Mouse (Mus musculus): ENCODE results near the gene Mapkapk2. TPM values are rescaled to one million over a fixed set of nuclear protein-coding genes. Genes with fewer than 3 reads are reported as not detected.

Mapkapk2 gene
- total and polyA plus RNA-seq, 3 experiments: 196 to 363 (median 283) TPM

GRCm38 (mm10) chr1:131103776-131104424 lies 6.3 kb upstream of the Mapkapk2 start:
- no peak overlapping the region for H3K27ac ChIP-seq
- DNase-seq: peak in 1 of 2 experiments; percentile 39
- H3K27me3 ChIP-seq (ENCODE audit: control insufficient read depth, insufficient read depth, low read length): no peaks in the 10 kb centered on the region
- no peak overlapping the region for H3K4me3 ChIP-seq
- no peaks in the 10 kb centered on the region for H3K79me2 ChIP-seq (replicated peaks; ENCODE audit: control insufficient read depth, insufficient read depth, low read length)
- H3K36me3 ChIP-seq (ENCODE audit: control insufficient read depth, insufficient read depth, low read length): no peaks in the 10 kb centered on the region
- no peak for TF ChIP-seq CTCF (IDR thresholded peaks at IDR 0.05)
- no peak for TF ChIP-seq EP300 (IDR thresholded peaks at IDR 0.05; ENCODE audit: insufficient read depth, low read depth, low read length)
- TF ChIP-seq POLR2A (IDR thresholded peaks at IDR 0.05; ENCODE audit: insufficient read depth, low read depth, low read length): no peak
- H3K4me1 ChIP-seq (ENCODE audit: control insufficient read depth, insufficient read depth, low read length): peaks cover 7% of the 10 kb centered on the region
- WGBS: 35% methylated on average over 10 of the region's 10 CpGs
- intact Hi-C loops (cut with DNase I): no loop called here
- no peak overlapping the region for H3K9ac ChIP-seq (ENCODE audit: low read depth, low read length)

GRCm38 (mm10) chr1:131100808-131101207 lies 3.2 kb upstream of the Mapkapk2 start:
- Histone ChIP-seq H3K9ac (ENCODE audit: low read depth, low read length) (no peak overlapping the region), H3K4me1 (ENCODE audit: control insufficient read depth, insufficient read depth, low read length) (peaks cover 9% of the 10 kb centered on the region), H3K4me3 (no peak overlapping the region), H3K36me3 (ENCODE audit: control insufficient read depth, insufficient read depth, low read length) (peaks cover under 1% of the 10 kb centered on the region; the same call in 1 of the 2 replicates), H3K27ac (no peak overlapping the region), H3K79me2 (replicated peaks; ENCODE audit: control insufficient read depth, insufficient read depth, low read length) (no peaks in the 10 kb centered on the region; the same call in 1 of the 2 replicates), H3K27me3 (ENCODE audit: control insufficient read depth, insufficient read depth, low read length) (no peaks in the 10 kb centered on the region)
- WGBS: 69% methylated on average over 1 of the region's 1 CpGs
- DNase-seq: no peak
- intact Hi-C loops (cut with DNase I): no loop called here
- TF ChIP-seq EP300 (IDR thresholded peaks at IDR 0.05; ENCODE audit: insufficient read depth, low read depth, low read length): no peak
- TF ChIP-seq POLR2A (IDR thresholded peaks at IDR 0.05; ENCODE audit: insufficient read depth, low read depth, low read length): no peak
- TF ChIP-seq CTCF (IDR thresholded peaks at IDR 0.05): no peak

DNA sequence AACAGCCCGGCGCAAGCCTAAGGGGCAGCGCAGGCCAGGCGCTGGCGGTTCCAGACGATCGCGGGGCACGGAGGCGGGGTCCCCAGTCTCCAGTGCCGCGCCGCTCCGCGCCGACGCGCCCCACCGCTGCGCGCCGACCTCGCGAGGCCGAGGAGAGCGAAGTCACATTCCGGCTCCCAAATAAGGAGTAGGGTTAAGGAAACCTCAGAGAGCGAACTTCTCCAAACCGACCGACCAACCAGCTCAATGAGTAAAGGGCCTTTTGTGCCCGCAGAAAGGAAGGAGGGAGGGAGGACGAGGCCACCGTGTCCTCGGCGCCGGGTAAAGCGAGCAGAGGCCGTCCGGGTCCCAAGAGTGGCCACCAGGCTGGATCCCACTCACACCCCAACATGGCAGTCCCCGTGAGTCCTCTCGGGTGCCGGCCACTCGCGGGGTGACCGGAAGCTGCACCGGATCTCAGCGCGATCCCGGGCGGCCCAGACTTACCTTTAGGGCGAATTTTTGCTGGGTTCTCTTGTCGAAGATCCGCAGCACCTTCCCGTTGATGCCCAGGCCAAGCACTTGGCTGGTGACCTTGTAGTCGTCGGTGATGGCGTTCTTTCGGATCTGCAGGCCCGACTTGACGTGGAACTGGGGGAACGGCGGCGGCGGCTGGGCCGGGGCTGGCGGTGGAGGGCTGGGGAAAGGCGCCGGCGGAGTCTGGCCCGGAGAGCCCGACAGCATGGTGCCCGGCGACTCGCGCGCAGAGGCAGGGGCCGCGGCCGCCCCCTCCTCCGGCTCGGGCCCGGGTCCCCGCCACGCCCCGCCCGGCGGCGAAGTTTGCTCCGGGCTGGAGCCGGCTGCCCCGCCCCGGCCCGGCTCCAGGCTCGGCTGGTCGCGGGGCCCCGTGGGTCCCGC lies 575 bp downstream of the Mapkapk2 start:
- Histone ChIP-seq H3K27me3 (ENCODE audit: control insufficient read depth, insufficient read depth, low read length) (no peaks in the 10 kb centered on the region), H3K27ac (peak overlapping the region; percentile 91), H3K79me2 (replicated peaks; ENCODE audit: control insufficient read depth, insufficient read depth, low read length) (peaks cover 11% of the 10 kb centered on the region), H3K36me3 (ENCODE audit: control insufficient read depth, insufficient read depth, low read length) (peaks cover 12% of the 10 kb centered on the region), H3K9ac (ENCODE audit: low read depth, low read length) (peak overlapping the region; percentile 85), H3K4me1 (ENCODE audit: control insufficient read depth, insufficient read depth, low read length) (peaks cover 17% of the 10 kb centered on the region), H3K4me3 (peak overlapping the region; percentile 97)
- 0 out of 2 replicates have a peak, but pooled peaks have one; percentile 36 for TF ChIP-seq POLR2A (IDR thresholded peaks at IDR 0.05; ENCODE audit: insufficient read depth, low read depth, low read length)
- no peak for TF ChIP-seq CTCF (IDR thresholded peaks at IDR 0.05)
- 0 out of 2 replicates have a peak, but pooled peaks have one; percentile 18 for TF ChIP-seq EP300 (IDR thresholded peaks at IDR 0.05; ENCODE audit: insufficient read depth, low read depth, low read length)
- DNase-seq: peak; percentile 74 to 78
- intact Hi-C loops (cut with DNase I): loop anchor here (2.0 to 10.0 kb wide), 2 partner anchors 36 to 382 kb away; partner anchors contain the start of genes Gm29427 and Yod1
- WGBS: under 1% methylated on average over 97 of the region's 98 CpGs

DNA sequence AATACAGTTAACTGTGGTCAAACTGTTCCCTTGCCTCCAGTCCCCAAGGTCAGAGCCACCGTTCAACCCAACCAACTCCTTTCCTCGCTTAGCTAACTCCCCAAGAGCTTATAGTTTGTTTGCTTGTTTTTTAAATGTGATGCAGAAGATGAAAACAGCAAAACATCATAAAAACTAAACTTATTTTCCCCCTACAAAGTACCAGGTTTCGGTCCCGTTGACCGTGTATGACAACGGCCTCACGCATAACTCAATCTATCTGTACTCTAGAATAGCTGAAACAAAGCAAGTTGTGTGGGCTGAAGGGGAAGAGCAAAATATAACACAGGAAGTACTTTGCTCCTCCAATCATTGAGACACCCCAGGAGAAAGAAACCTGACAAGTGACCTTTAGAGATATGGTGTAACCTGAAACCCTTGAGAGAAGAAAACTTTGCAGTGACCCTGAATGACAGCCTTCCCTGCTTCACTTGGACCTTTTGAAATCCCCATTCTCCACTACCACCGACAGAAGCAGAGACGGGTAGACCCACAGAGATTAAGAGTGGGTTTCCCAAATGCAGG lies 1.4 kb downstream of the Mapkapk2 start:
- H3K4me3 ChIP-seq: peak overlapping the region; percentile 97
- H3K79me2 ChIP-seq (replicated peaks; ENCODE audit: control insufficient read depth, insufficient read depth, low read length): peaks cover 11% of the 10 kb centered on the region
- peak overlapping the region; percentile 91 for H3K27ac ChIP-seq
- 0 out of 2 replicates have a peak, but pooled peaks have one; percentile 4 for TF ChIP-seq POLR2A (IDR thresholded peaks at IDR 0.05; ENCODE audit: insufficient read depth, low read depth, low read length)
- TF ChIP-seq CTCF (IDR thresholded peaks at IDR 0.05): no peak
- no peak for TF ChIP-seq EP300 (IDR thresholded peaks at IDR 0.05; ENCODE audit: insufficient read depth, low read depth, low read length)
- H3K9ac ChIP-seq (ENCODE audit: low read depth, low read length): peak overlapping the region; percentile 85
- H3K36me3 ChIP-seq (ENCODE audit: control insufficient read depth, insufficient read depth, low read length): peaks cover 14% of the 10 kb centered on the region
- DNase-seq: no peak
- 12% methylated on average over 9 of the region's 9 CpGs for WGBS
- intact Hi-C loops (cut with DNase I): loop anchor here (2.0 to 10.0 kb wide), 2 partner anchors 35 to 381 kb away; partner anchors contain the start of genes Gm29427 and Yod1
- H3K27me3 ChIP-seq (ENCODE audit: control insufficient read depth, insufficient read depth, low read length): no peaks in the 10 kb centered on the region
- H3K4me1 ChIP-seq (ENCODE audit: control insufficient read depth, insufficient read depth, low read length): peaks cover 23% of the 10 kb centered on the region

GRCm38 (mm10) chr1:131095574-131095973 lies 2.1 kb downstream of the Mapkapk2 start:
- Histone ChIP-seq H3K79me2 (replicated peaks; ENCODE audit: control insufficient read depth, insufficient read depth, low read length) (peaks cover 11% of the 10 kb centered on the region), H3K4me3 (peak overlapping the region; percentile 97), H3K27me3 (ENCODE audit: control insufficient read depth, insufficient read depth, low read length) (no peaks in the 10 kb centered on the region), H3K9ac (ENCODE audit: low read depth, low read length) (peak overlapping the region; percentile 50), H3K4me1 (ENCODE audit: control insufficient read depth, insufficient read depth, low read length) (peaks cover 29% of the 10 kb centered on the region), H3K36me3 (ENCODE audit: control insufficient read depth, insufficient read depth, low read length) (peaks cover 14% of the 10 kb centered on the region), H3K27ac (peak overlapping the region; percentile 91)
- no peak for TF ChIP-seq POLR2A (IDR thresholded peaks at IDR 0.05; ENCODE audit: insufficient read depth, low read depth, low read length)
- TF ChIP-seq EP300 (IDR thresholded peaks at IDR 0.05; ENCODE audit: insufficient read depth, low read depth, low read length): no peak
- TF ChIP-seq CTCF (IDR thresholded peaks at IDR 0.05): no peak
- intact Hi-C loops (cut with DNase I): loop anchor here (10.0 kb wide), 1 partner anchor 381 kb away; the partner anchor contains the start of genes Gm29427 and Yod1
- WGBS: 16% methylated on average over 8 of the region's 8 CpGs
- DNase-seq: no peak
